Mouse (Mus musculus) midbrain, embryonic 13.5 days (tissue): ENCODE results near the gene Hnrnph1. TPM values are rescaled to one million over a fixed set of nuclear protein-coding genes. Genes with fewer than 3 reads are reported as not detected.

Source experiments
- ATAC-seq: fragments of 200-750 bp; cut with Nextera tagmentation; 2 replicates; pipeline ENCODE4 v1.8.0; 2017; ENCODE audit warnings: mild to moderate bottlenecking, moderate TSS enrichment, moderate library complexity
- H3K27ac ChIP-seq: fragments of 300-500 bp; sonication (generic); 2 replicates; pipeline ENCODE4 v1.5.1; 2015; ENCODE audit warnings: inconsistent platforms, mild to moderate bottlenecking, moderate library complexity
- H3K27me3 ChIP-seq: fragments of 300-500 bp; sonication (generic); 2 replicates; pipeline ENCODE4 v1.6.1; 2015; ENCODE audit warnings: mild to moderate bottlenecking, inconsistent platforms
- H3K36me3 ChIP-seq: fragments of 300-500 bp; sonication (generic); 2 replicates; pipeline ENCODE4 v1.6.1; 2015; ENCODE audit warnings: mild to moderate bottlenecking, inconsistent platforms
- H3K4me1 ChIP-seq: fragments of 300-500 bp; sonication (generic); replicated peaks from 2 replicates; pipeline ENCODE4 v1.6.1; 2015; ENCODE audit warnings: inconsistent platforms
- H3K4me2 ChIP-seq: fragments of 300-500 bp; sonication (generic); replicated peaks from 2 replicates; pipeline ENCODE4 v1.6.1; 2015; ENCODE audit warnings: moderate library complexity, mild to moderate bottlenecking, inconsistent platforms
- H3K4me3 ChIP-seq: fragments of 300-500 bp; sonication (generic); replicated peaks from 2 replicates; pipeline ENCODE4 v1.5.1; 2015; ENCODE audit warnings: mild to moderate bottlenecking, inconsistent platforms
- H3K9ac ChIP-seq: fragments of 300-500 bp; sonication (generic); replicated peaks from 2 replicates; pipeline ENCODE4 v1.6.1; 2015; ENCODE audit warnings: mild to moderate bottlenecking, inconsistent platforms
- H3K9me3 ChIP-seq: fragments of 300-500 bp; sonication (generic); 2 replicates; pipeline ENCODE4 v1.6.1; 2016; ENCODE audit warnings: mild to moderate bottlenecking, inconsistent platforms
- WGBS: fragments of 180-500 bp; shearing (Covaris S2); methylation state at CpG from one replicate; pipeline ENCODE4 v1.1.7; 2015; 5-methylcytosine and 5-hydroxymethylcytosine counted together
- polyA plus RNA-seq: library from polyadenylated mRNA; unstranded; fragments of >200 nt; fragmentation: Nextera tagmentation; extraction: Ambion mirVana; gene quantifications from 2 replicates; pipeline ENCODE4 v1.2.1, GENCODE M21; 2015

Hnrnph1 gene
- polyA plus RNA-seq, 1 experiment from 2014 or later, result 686 TPM

GRCm38 (mm10) chr11:50391272-50391960 is 14.6 kb downstream of the Hnrnph1 start:
- Histone ChIP-seq H3K36me3 (peaks cover 84% of the 10 kb centered on the region), H3K4me2 (no peak overlapping the region), H3K27me3 (no peaks in the 10 kb centered on the region), H3K27ac (no peak overlapping the region), H3K4me3 (no peak overlapping the region), H3K4me1 (no peaks in the 10 kb centered on the region), H3K9me3 (no peaks in the 10 kb centered on the region), H3K9ac (no peak overlapping the region; the same call in 1 of the 2 replicates)
- 91% methylated on average over 4 of the region's 4 CpGs for WGBS
- no peak for ATAC-seq

GRCm38 (mm10) chr11:50393306-50393705 is 16.5 kb downstream of the Hnrnph1 start:
- H3K27me3 ChIP-seq, result no peaks in the 10 kb centered on the region
- 88% methylated on average over 6 of the region's 6 CpGs for WGBS
- no peaks in the 10 kb centered on the region for H3K4me1 ChIP-seq
- ATAC-seq, result no peak
- H3K36me3 ChIP-seq, result peaks cover 84% of the 10 kb centered on the region
- H3K27ac ChIP-seq, result no peak overlapping the region
- H3K9ac ChIP-seq, result no peak overlapping the region
- no peaks in the 10 kb centered on the region for H3K9me3 ChIP-seq
- no peak overlapping the region for H3K4me3 ChIP-seq
- no peak overlapping the region for H3K4me2 ChIP-seq

DNA sequence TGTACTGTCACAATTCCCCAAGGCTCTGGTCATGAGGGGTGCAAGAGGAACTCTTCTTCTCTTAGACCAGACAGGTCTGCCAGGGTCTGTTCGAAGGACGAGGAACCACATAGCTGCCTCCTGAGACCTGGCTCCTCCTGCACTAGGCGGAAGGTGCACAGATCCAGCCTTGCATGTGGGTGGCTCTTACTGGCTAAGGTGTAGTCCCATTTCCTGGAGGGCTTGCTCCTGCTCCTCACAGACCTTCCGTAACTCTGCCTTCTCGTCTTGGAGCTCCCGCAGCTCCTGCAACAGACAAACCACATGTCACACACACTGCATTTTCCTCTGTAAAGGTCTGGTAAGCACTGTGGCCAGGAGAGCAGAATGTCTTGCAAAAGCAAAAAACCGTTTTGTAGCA is 17.9 kb downstream of the Hnrnph1 start:
- 93% methylated on average over 7 of the region's 7 CpGs for WGBS
- Histone ChIP-seq H3K4me3 (no peak overlapping the region), H3K9me3 (no peaks in the 10 kb centered on the region), H3K4me1 (no peaks in the 10 kb centered on the region), H3K36me3 (peaks cover 86% of the 10 kb centered on the region), H3K9ac (no peak overlapping the region), H3K4me2 (no peak overlapping the region), H3K27me3 (no peaks in the 10 kb centered on the region), H3K27ac (no peak overlapping the region)
- no peak for ATAC-seq

- Histone ChIP-seq H3K4me3 (no peak overlapping the region), H3K9me3 (no peaks in the 10 kb centered on the region), H3K4me1 (no peaks in the 10 kb centered on the region), H3K27me3 (no peaks in the 10 kb centered on the region), H3K27ac (no peak overlapping the region), H3K9ac (no peak overlapping the region), H3K4me2 (no peak overlapping the region), H3K36me3 (peaks cover 86% of the 10 kb centered on the region)
- no peak for ATAC-seq
- WGBS, result 78% methylated on average over 11 of the region's 11 CpGs
These were observed 20.0 kb downstream of the Hnrnph1 start for GRCm38 (mm10) chr11:50396766-50397307.

GRCm38 (mm10) chr11:50397316-50397715 is 20.5 kb downstream of the Hnrnph1 start:
- no peak overlapping the region for H3K4me2 ChIP-seq
- H3K4me1 ChIP-seq, result no peaks in the 10 kb centered on the region
- 82% methylated on average over 9 of the region's 9 CpGs for WGBS
- H3K4me3 ChIP-seq, result no peak overlapping the region
- ATAC-seq, result no peak
- no peaks in the 10 kb centered on the region for H3K27me3 ChIP-seq
- H3K36me3 ChIP-seq, result peaks cover 86% of the 10 kb centered on the region
- H3K9ac ChIP-seq, result no peak overlapping the region
- H3K27ac ChIP-seq, result no peak overlapping the region
- H3K9me3 ChIP-seq, result no peaks in the 10 kb centered on the region

- H3K4me2 ChIP-seq, result no peak overlapping the region
- no peaks in the 10 kb centered on the region for H3K9me3 ChIP-seq
- no peaks in the 10 kb centered on the region for H3K4me1 ChIP-seq
- no peak overlapping the region for H3K9ac ChIP-seq
- H3K27me3 ChIP-seq, result no peaks in the 10 kb centered on the region
- 88% methylated on average over 13 of the region's 13 CpGs for WGBS
- peaks cover 90% of the 10 kb centered on the region for H3K36me3 ChIP-seq
- no peak for ATAC-seq
- H3K27ac ChIP-seq, result no peak overlapping the region
- H3K4me3 ChIP-seq, result no peak overlapping the region
These were observed 22.0 kb downstream of the Hnrnph1 start for GRCm38 (mm10) chr11:50398803-50399202.

- Histone ChIP-seq H3K27ac (no peak overlapping the region), H3K4me3 (no peak overlapping the region), H3K27me3 (no peaks in the 10 kb centered on the region), H3K9me3 (no peaks in the 10 kb centered on the region), H3K4me2 (no peak overlapping the region), H3K4me1 (no peaks in the 10 kb centered on the region), H3K36me3 (peaks cover 94% of the 10 kb centered on the region), H3K9ac (no peak overlapping the region)
- ATAC-seq, result no peak
- WGBS, result 97% methylated on average over 3 of the region's 3 CpGs
These were observed 25.7 kb downstream of the Hnrnph1 start for GRCm38 (mm10) chr11:50402481-50402880.

GRCm38 (mm10) chr11:50403367-50404014 is 26.7 kb downstream of the Hnrnph1 start:
- Histone ChIP-seq H3K9me3 (no peaks in the 10 kb centered on the region), H3K4me1 (no peaks in the 10 kb centered on the region), H3K4me2 (no peak overlapping the region), H3K27me3 (no peaks in the 10 kb centered on the region), H3K4me3 (no peak overlapping the region), H3K36me3 (peaks cover 88% of the 10 kb centered on the region), H3K27ac (no peak overlapping the region), H3K9ac (no peak overlapping the region)
- 86% methylated on average over 10 of the region's 10 CpGs for WGBS
- ATAC-seq, result no peak

- no peak overlapping the region for H3K4me3 ChIP-seq
- no peak overlapping the region for H3K27ac ChIP-seq
- no peaks in the 10 kb centered on the region for H3K4me1 ChIP-seq
- no peaks in the 10 kb centered on the region for H3K9me3 ChIP-seq
- 75% methylated on average over 6 of the region's 6 CpGs for WGBS
- H3K4me2 ChIP-seq, result no peak overlapping the region
- H3K27me3 ChIP-seq, result no peaks in the 10 kb centered on the region
- ATAC-seq, result no peak
- peaks cover 85% of the 10 kb centered on the region for H3K36me3 ChIP-seq
- H3K9ac ChIP-seq, result no peak overlapping the region
These were observed 30.4 kb downstream of the Hnrnph1 start for GRCm38 (mm10) chr11:50407235-50407634.

DNA sequence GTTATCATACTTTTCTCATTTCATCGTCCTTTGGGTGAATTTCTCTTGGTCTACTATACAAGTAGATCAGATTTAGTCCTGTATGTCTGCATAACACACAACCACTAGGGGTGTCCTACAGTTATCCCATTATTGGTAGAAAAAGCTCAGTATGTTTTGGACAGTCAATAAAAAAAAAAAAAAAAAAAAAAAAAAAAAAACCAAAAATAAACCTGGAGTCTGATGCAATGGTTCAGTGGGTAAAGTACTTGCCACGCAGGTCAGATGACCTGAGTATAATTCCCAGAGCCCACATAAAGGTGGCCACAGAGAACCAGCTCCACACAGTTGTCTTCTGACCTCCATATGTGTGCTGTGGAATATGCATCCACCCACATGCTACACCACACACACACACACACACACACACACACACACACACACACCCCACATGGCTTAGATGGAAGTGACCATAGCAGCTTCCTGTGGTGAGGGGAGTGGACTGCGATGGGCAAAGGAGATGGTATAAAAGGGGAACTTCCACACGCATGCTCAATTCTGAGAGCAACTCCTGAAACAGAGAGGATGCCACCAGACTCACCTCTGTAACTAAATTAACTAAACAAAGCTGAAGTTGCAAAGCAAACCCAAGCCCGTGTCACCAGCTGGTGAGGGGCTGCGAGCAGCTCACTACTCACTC is 38.9 kb downstream of the Hnrnph1 start:
- Histone ChIP-seq H3K27ac (no peak overlapping the region), H3K9ac (no peak overlapping the region), H3K27me3 (no peaks in the 10 kb centered on the region), H3K4me3 (no peak overlapping the region), H3K36me3 (peaks cover 64% of the 10 kb centered on the region), H3K4me2 (no peak overlapping the region), H3K4me1 (no peaks in the 10 kb centered on the region), H3K9me3 (no peaks in the 10 kb centered on the region)
- WGBS, result 93% methylated on average over 6 of the region's 6 CpGs
- ATAC-seq, result no peak

DNA sequence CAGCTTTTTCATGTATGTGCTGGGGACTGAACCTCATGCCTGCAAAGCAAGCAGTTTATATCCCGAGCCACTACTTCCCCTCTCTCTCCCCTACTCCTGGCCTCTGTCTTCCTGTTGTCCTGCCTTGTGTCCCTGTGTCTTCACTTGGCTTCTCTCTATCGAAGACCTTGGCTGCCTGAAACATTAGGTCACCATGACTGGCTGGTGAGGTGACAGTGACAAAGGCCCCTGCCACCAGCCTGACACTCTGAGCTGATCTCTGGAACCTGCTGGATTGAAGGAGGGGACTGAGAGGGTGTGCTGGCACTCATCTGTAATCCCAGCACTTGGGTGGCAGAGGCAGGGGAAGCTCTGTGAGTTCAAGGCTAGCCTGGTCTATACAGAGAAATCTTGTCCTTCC is 41.1 kb downstream of the Hnrnph1 start:
- no peaks in the 10 kb centered on the region for H3K9me3 ChIP-seq
- peaks cover 10% of the 10 kb centered on the region for H3K4me1 ChIP-seq
- peaks cover 50% of the 10 kb centered on the region for H3K36me3 ChIP-seq
- ATAC-seq, result no peak
- no peak overlapping the region for H3K9ac ChIP-seq
- H3K4me3 ChIP-seq, result no peak overlapping the region
- no peak overlapping the region for H3K4me2 ChIP-seq
- no peaks in the 10 kb centered on the region for H3K27me3 ChIP-seq
- 76% methylated on average over 2 of the region's 2 CpGs for WGBS
- no peak overlapping the region for H3K27ac ChIP-seq

GRCm38 (mm10) chr11:50421461-50421860 is 44.7 kb downstream of the Hnrnph1 start:
- H3K27me3 ChIP-seq, result no peaks in the 10 kb centered on the region
- H3K9me3 ChIP-seq, result no peaks in the 10 kb centered on the region
- peak overlapping the region; percentile 59 for H3K27ac ChIP-seq
- 38% methylated on average over 5 of the region's 5 CpGs for WGBS
- ATAC-seq, result peak; percentile 49
- peak overlapping the region; percentile 35 for H3K4me3 ChIP-seq
- peaks cover 25% of the 10 kb centered on the region for H3K36me3 ChIP-seq
- H3K9ac ChIP-seq, result peak overlapping the region; percentile 58; the same call in 1 of the 2 replicates
- peak overlapping the region; percentile 62 for H3K4me2 ChIP-seq
- H3K4me1 ChIP-seq, result peaks cover 10% of the 10 kb centered on the region
